Mouse (Mus musculus) limb, embryonic 14.5 days (tissue): ENCODE results near the gene Nol4l. TPM values are rescaled to one million over a fixed set of nuclear protein-coding genes. Genes with fewer than 3 reads are reported as not detected.
A peak's percentile ranks its signal among the peaks of the same experiment; 100 is the strongest.

Experiments
- ATAC-seq: fragments of 200-750 bp; cut with Nextera tagmentation; 2 replicates; pipeline ENCODE4 v1.8.0; 2017; ENCODE audit warnings: low read depth, moderate number of reproducible peaks, moderate TSS enrichment; ENCODE audit not compliant: low FRiP score
- DNase-seq: peaks from one replicate; pipeline ENCODE4 v3.0.0-alpha.2; 2015; ENCODE audit warnings: low spot score
- H3K27ac ChIP-seq: fragments of 300-500 bp; sonication (generic); replicated peaks from 2 replicates; pipeline ENCODE4 v1.5.1; 2014; ENCODE audit warnings: low read depth, mild to moderate bottlenecking, low read length, moderate library complexity, mixed read lengths
- H3K27me3 ChIP-seq: fragments of 300-500 bp; sonication (generic); 2 replicates; pipeline ENCODE4 v1.6.1; 2014; ENCODE audit warnings: low read length, mixed read lengths; ENCODE audit not compliant: control insufficient read depth, insufficient read depth
- H3K36me3 ChIP-seq: fragments of 300-500 bp; sonication (generic); 2 replicates; pipeline ENCODE4 v1.6.1; 2014; ENCODE audit warnings: mild to moderate bottlenecking, low read length, moderate library complexity, mixed read lengths; ENCODE audit not compliant: control insufficient read depth, insufficient read depth
- H3K4me1 ChIP-seq: fragments of 300-500 bp; sonication (generic); 2 replicates; pipeline ENCODE4 v1.6.1; 2014; ENCODE audit warnings: antibody characterized with exemption, low read length, mixed read lengths; ENCODE audit not compliant: control insufficient read depth, insufficient read depth
- H3K4me2 ChIP-seq: fragments of 300-500 bp; sonication (generic); replicated peaks from 2 replicates; pipeline ENCODE4 v1.6.1; 2014; ENCODE audit warnings: low read depth, mild to moderate bottlenecking, low read length, moderate library complexity; ENCODE audit not compliant: severe bottlenecking
- H3K4me3 ChIP-seq: fragments of 300-500 bp; sonication (generic); replicated peaks from 2 replicates; pipeline ENCODE4 v1.5.1; 2014; ENCODE audit warnings: low read length
- H3K9ac ChIP-seq: fragments of 300-500 bp; sonication (generic); 2 replicates; pipeline ENCODE4 v1.6.1; 2014; ENCODE audit warnings: mild to moderate bottlenecking, low read depth, low read length, moderate library complexity; ENCODE audit not compliant: severe bottlenecking
- H3K9me3 ChIP-seq: fragments of 300-500 bp; sonication (generic); 2 replicates; pipeline ENCODE4 v1.6.1; 2016; ENCODE audit warnings: low read length; ENCODE audit not compliant: control insufficient read depth
- POLR2A ChIP-seq: fragments of 200-500 bp; IDR thresholded peaks from 2 replicates; pipeline ENCODE4 v1.8.0; 2012; ENCODE audit warnings: inconsistent platforms, mild to moderate bottlenecking, moderate library complexity, borderline replicate concordance; ENCODE audit not compliant: insufficient read depth, insufficient read length; ENCODE audit errors: extremely low read depth
- WGBS: fragments of 180-500 bp; shearing (Covaris S2); extraction: QIAGEN DNeasy Blood & Tissue Kit; methylation state at CpG from one replicate; pipeline ENCODE4 v1.1.7; 2014; 5-methylcytosine and 5-hydroxymethylcytosine counted together
- polyA plus RNA-seq, 2 experiments: library from polyadenylated mRNA; depleted of rRNA in 1 of 2; stranded (reverse) in 1 of 2; unstranded in 1 of 2; fragments of >200 nt; fragmentation: Nextera tagmentation in 1 of 2; extraction: Ambion mirVana in 1 of 2; gene quantifications; 2 replicates each; pipeline versions ENCODE4 v1.2.1 to v1.2.3; 2012 to 2014

Gene Nol4l
- polyA plus RNA-seq (2012; rRNA removed) (19.5 and 24.5 TPM in 2 replicates), polyA plus RNA-seq (2014; fragmentation: Nextera tagmentation; extraction: Ambion mirVana) (10.1 and 11.9 TPM in 2 replicates)

DNA sequence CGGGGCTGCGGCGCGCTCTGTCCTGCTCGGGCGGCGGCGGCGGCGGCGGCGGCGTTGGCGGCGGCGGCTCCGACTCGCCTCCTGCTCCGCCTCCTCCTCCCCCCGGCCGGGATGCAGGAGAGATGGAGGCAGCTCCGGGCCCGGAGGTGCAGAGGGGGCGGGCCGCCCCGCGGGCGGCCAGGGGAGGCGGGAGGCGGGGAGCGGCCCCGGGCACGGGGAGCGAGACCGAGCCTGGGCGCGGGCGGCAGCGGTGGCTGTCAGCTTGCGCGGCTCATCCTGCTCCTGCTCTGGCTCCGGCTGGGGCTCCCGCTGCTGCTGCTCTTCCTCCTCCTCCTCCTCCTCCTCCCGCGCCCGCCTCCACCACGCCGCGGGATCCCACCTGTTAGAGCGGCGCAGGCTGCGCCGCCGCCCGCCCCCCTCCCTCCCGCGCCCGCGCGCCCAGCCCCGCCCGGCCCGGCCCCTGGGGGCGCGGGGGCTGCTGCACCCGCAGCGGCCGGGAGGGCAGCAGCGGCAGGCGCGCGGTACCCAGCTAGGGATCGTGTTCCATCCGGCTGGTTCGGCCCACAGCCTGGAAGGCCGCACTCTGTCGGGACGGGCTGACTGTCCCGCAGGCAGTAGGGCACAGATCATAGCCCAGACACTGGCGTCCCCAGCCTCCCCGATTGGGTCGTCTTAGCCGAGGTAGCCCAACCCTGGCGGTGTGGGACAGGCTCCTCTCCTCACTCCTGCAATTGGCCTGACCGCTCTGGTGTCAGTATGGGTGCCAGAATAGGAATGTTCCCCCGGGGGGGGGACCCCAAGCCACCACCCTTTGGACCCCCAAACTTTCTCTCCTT lies at the start of gene Nol4l:
TSS of gene Nol4l (minus strand) at position 41 of the 836 bp plus-strand sequence.
- H3K4me2 ChIP-seq: peak within 1 kb of the TSS; percentile 100
- H3K9ac ChIP-seq: peak within 1 kb of the TSS; percentile 52
- no peak for TF ChIP-seq POLR2A
- ATAC-seq (no peak), DNase-seq (no peak)
- no peaks in the 10 kb centered on the region for H3K9me3 ChIP-seq
- peak within 1 kb of the TSS; percentile 60 for H3K4me3 ChIP-seq
- 5% methylated on average over 19 of the region's 86 CpGs for WGBS
- H3K36me3 ChIP-seq: no peaks in the 10 kb centered on the region
- no peak within 1 kb of the TSS for H3K27ac ChIP-seq
- peaks cover 11% of the 10 kb centered on the region for H3K4me1 ChIP-seq
- peaks cover 45% of the 10 kb centered on the region for H3K27me3 ChIP-seq

DNA sequence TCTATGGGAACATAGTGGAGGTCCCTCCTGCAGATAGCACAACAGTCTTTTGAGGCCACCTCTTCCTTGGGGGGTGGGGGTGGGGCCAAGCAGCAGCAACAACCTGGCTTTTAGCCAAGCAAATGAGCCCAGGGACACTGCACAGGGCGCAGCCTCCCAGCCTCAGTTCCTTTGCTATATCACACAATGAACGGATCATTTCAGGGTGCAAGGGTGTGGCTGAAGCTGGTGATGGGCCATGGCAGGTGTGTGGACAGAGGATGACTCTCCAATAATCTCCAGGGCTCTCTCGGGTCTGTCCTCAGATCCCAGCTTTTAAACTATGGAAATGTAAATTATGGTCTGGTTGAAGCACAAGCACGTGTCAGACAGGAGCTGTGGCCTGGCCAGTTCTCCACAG lies 47.4 kb upstream of the Nol4l start:
- H3K27me3 ChIP-seq: no peaks in the 10 kb centered on the region
- DNase-seq (no peak), ATAC-seq (no peak)
- H3K9me3 ChIP-seq: no peaks in the 10 kb centered on the region
- no peak overlapping the region for H3K27ac ChIP-seq
- no peaks in the 10 kb centered on the region for H3K4me1 ChIP-seq
- TF ChIP-seq POLR2A: no peak
- H3K4me3 ChIP-seq: no peak overlapping the region
- no peak overlapping the region for H3K9ac ChIP-seq
- no peak overlapping the region for H3K4me2 ChIP-seq
- WGBS: 69% methylated on average over 4 of the region's 4 CpGs
- H3K36me3 ChIP-seq: no peaks in the 10 kb centered on the region

DNA sequence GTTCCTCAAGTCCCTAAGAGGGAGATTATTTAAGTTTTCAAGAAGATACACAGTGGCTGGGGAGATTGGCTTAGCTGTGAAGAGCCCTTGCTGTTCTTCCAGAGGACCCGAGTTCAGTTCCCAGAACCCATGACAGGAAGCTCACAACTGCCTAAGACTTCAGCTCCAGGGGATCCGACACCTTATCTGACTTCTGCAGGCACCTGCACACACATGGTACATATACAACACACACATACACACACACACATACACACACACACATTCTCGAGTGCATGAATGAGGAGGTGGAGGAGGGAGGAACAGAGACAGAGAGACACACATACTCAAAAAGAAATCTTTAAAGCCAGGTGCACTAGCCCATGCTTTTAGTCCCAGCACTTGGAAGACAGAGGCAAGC lies 46.4 kb upstream of the Nol4l start:
- 74% methylated on average over 3 of the region's 3 CpGs for WGBS
- DNase-seq (no peak), ATAC-seq (no peak)
- Histone ChIP-seq H3K9me3 (no peaks in the 10 kb centered on the region), H3K4me2 (no peak overlapping the region), H3K9ac (no peak overlapping the region), H3K4me3 (no peak overlapping the region), H3K4me1 (no peaks in the 10 kb centered on the region), H3K27ac (no peak overlapping the region), H3K36me3 (no peaks in the 10 kb centered on the region), H3K27me3 (no peaks in the 10 kb centered on the region)
- TF ChIP-seq POLR2A: no peak

DNA sequence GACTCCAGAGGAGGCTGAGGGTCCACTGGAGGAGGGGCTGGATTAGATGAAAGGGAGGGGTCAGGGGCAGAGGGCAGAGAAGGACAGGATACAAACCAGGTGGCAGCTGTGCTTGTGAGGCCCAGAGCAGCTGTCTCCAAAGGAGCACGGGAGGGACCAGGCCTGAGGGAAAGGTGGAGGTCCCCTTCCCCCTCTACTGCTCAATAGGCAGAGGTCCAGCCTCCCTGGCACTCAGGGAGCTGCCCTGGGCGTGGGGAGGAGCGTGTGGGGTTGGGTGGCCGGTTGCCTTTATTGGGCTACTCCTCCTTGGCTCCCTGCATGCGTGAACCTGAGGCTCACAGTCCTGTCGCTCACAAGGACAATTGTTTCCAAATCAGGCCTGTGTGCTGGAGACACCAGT lies 45.8 kb upstream of the Nol4l start:
- DNase-seq (no peak), ATAC-seq (no peak)
- Histone ChIP-seq H3K27ac (no peak overlapping the region), H3K36me3 (no peaks in the 10 kb centered on the region), H3K27me3 (no peaks in the 10 kb centered on the region), H3K9ac (no peak overlapping the region), H3K4me3 (no peak overlapping the region), H3K4me2 (no peak overlapping the region), H3K9me3 (no peaks in the 10 kb centered on the region), H3K4me1 (no peaks in the 10 kb centered on the region)
- no peak for TF ChIP-seq POLR2A
- 33% methylated on average over 6 of the region's 6 CpGs for WGBS

DNA sequence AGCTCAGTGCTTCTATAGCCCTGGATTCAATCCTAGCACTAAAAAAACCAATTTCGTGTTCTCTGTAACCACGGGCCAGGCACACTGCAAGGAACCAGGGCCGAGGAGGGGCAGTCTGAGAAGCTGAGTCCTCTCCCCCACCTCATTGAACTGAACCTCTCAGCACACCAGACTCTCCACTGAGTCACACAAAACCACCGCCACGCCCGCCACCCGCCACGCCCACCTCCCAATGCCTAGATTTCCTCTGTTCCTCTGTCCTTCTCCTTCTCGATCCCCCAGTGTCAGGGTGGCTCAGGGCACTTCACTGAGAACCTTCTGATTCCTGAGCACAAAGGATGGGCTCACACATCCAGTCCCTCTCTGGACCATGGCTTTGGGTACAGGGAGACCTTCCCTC lies 43.3 kb upstream of the Nol4l start:
- H3K27ac ChIP-seq: no peak overlapping the region
- H3K36me3 ChIP-seq: no peaks in the 10 kb centered on the region
- H3K4me2 ChIP-seq: no peak overlapping the region
- TF ChIP-seq POLR2A: no peak
- ATAC-seq: no peak
- no peaks in the 10 kb centered on the region for H3K27me3 ChIP-seq
- no peaks in the 10 kb centered on the region for H3K9me3 ChIP-seq
- no peak overlapping the region for H3K4me3 ChIP-seq
- no peak overlapping the region for H3K9ac ChIP-seq
- no peak for DNase-seq
- no peaks in the 10 kb centered on the region for H3K4me1 ChIP-seq
- 87% methylated on average over 9 of the region's 9 CpGs for WGBS
